Mouse (Mus musculus): ENCODE measurements around the gene Irf1. TPM values are rescaled to one million over a fixed set of nuclear protein-coding genes. Genes with fewer than 3 reads are reported as not detected.
A peak's percentile ranks its signal among the peaks of the same experiment; 100 is the strongest.

The Irf1 gene
- polyA plus RNA-seq, 1 experiment = 169 TPM

DNA sequence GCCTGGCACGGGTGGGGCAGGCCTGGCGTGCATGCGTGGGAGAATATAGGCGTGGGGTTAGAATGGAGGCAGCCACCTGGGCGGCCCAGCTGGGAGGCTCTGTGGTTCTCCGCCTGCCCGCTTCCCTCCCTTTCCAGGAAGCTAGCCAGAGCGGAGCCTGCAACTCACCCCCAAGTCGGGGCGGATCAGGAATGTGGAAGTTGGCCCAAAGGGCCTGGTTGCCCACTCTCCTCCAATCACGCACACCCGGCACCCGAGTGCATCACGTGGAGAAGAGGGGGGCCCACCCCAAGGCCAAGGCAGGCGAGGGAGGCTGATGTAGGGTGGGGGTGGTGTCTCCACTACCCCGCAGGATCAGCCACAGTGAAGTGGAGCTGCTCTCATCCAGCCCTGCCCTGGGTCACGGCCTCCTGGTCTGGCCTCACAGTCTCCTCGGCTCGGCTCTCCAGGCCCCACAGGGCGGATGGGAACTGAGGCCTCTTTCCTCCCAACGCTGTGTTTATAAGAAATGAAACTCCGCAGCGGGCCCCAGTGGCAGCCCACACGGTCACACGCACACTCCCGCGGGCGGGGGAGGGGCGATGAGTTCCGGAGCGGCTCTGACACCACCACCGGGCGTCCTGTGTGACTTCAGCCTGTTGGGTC is 6.2 kb upstream of the Irf1 start:
- H3K4me1 ChIP-seq (replicated peaks; ENCODE audit: control insufficient read depth, insufficient read depth, low read length) = peaks cover 29% of the 10 kb centered on the region
- H3K27ac ChIP-seq (ENCODE audit: control insufficient read depth, insufficient read depth, low read length) = peak overlapping the region; percentile 93
- H3K36me3 ChIP-seq (ENCODE audit: control insufficient read depth, insufficient read depth, low read length) = no peaks in the 10 kb centered on the region
- TF ChIP-seq CTCF (IDR thresholded peaks at IDR 0.05; ENCODE audit: borderline replicate concordance, control insufficient read depth, extremely low read depth, insufficient read depth, low read length, poor library complexity) (no peak), POLR2A (IDR thresholded peaks at IDR 0.05; ENCODE audit: control insufficient read depth, extremely low read depth, insufficient read depth, low read length, poor library complexity) (peak; percentile 74)
- WGBS = under 1% methylated on average over 33 of the region's 33 CpGs
- H3K27me3 ChIP-seq (ENCODE audit: control insufficient read depth, insufficient read depth, low read length) = no peaks in the 10 kb centered on the region
- peak overlapping the region; percentile 55 for H3K4me3 ChIP-seq (ENCODE audit: control insufficient read depth, insufficient read depth, low read length)
- DNase-seq = peak; percentile 92

DNA sequence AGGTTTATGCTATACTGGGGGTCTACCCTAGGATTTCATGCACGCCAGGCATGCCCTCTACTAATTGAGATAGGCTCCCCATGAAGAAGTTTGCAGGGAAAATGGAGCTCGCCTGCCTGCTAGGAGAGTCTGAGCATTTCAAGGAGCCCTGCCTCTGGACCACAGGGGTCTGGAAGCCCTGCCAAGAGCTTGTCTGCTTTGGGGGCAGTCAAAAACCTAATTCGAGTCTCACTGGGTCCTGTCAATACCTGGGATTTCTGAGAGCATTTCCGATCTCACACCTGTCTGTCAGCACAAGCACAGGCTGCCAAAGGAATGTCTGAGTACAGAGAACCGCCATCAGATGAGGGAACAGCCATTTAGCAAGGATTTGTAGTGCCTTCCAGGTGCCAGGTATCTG is 5.2 kb upstream of the Irf1 start:
- Histone ChIP-seq H3K27me3 (ENCODE audit: control insufficient read depth, insufficient read depth, low read length) (no peaks in the 10 kb centered on the region), H3K36me3 (ENCODE audit: control insufficient read depth, insufficient read depth, low read length) (no peaks in the 10 kb centered on the region), H3K27ac (ENCODE audit: control insufficient read depth, insufficient read depth, low read length) (peak overlapping the region; percentile 93; the same call in 1 of the 2 replicates), H3K4me3 (ENCODE audit: control insufficient read depth, insufficient read depth, low read length) (no peak overlapping the region), H3K4me1 (replicated peaks; ENCODE audit: control insufficient read depth, insufficient read depth, low read length) (peaks cover 35% of the 10 kb centered on the region)
- TF ChIP-seq POLR2A (IDR thresholded peaks at IDR 0.05; ENCODE audit: control insufficient read depth, extremely low read depth, insufficient read depth, low read length, poor library complexity) (no peak), CTCF (IDR thresholded peaks at IDR 0.05; ENCODE audit: borderline replicate concordance, control insufficient read depth, extremely low read depth, insufficient read depth, low read length, poor library complexity) (no peak)
- WGBS = 91% methylated on average over 5 of the region's 5 CpGs
- DNase-seq = no peak

DNA sequence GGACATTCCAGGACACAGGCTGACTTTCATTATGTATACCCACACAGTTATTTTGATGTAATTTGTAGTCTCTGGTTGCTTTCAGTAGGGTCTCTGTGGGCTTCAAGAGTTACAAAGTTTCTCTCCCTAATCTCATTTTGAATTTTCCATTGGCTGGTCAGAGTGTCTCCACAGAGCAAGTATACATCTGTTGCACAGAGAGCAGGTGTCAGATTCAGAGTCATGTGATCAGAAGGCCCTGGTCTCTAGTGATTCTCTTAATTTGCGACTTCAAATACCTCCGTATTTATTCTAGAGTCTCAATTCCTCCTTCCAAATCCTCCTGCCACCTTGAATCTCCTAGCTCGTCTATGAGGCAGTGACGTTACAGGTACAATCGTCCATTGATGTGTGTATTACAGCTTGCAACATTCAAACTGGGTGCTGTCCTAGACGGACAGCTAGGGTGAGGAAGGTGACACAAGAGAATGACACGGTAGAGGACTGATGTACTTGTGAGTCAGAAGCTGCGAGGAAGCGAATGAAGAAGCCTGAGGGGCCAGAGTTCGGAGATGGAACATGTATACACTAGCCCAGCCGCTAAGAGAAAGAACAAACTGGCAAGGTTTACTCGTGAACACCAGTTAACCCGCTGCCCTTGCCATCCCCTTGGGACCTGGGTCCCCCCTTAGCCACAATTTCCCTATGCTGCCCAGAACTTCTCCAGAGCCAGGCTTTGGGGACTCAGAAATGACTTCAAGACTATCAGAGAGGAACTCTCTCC is 1.2 kb upstream of the Irf1 start:
- H3K36me3 ChIP-seq (ENCODE audit: control insufficient read depth, insufficient read depth, low read length) = peaks cover 10% of the 10 kb centered on the region
- no peak for DNase-seq
- H3K4me1 ChIP-seq (replicated peaks; ENCODE audit: control insufficient read depth, insufficient read depth, low read length) = peaks cover 41% of the 10 kb centered on the region
- H3K4me3 ChIP-seq (ENCODE audit: control insufficient read depth, insufficient read depth, low read length) = no peak overlapping the region
- WGBS = 63% methylated on average over 13 of the region's 13 CpGs
- no peaks in the 10 kb centered on the region for H3K27me3 ChIP-seq (ENCODE audit: control insufficient read depth, insufficient read depth, low read length)
- H3K27ac ChIP-seq (ENCODE audit: control insufficient read depth, insufficient read depth, low read length) = peak overlapping the region; percentile 57; the same call in 1 of the 2 replicates
- TF ChIP-seq POLR2A (IDR thresholded peaks at IDR 0.05; ENCODE audit: control insufficient read depth, extremely low read depth, insufficient read depth, low read length, poor library complexity) = no peak
- TF ChIP-seq CTCF (IDR thresholded peaks at IDR 0.05; ENCODE audit: borderline replicate concordance, control insufficient read depth, extremely low read depth, insufficient read depth, low read length, poor library complexity) = no peak

DNA sequence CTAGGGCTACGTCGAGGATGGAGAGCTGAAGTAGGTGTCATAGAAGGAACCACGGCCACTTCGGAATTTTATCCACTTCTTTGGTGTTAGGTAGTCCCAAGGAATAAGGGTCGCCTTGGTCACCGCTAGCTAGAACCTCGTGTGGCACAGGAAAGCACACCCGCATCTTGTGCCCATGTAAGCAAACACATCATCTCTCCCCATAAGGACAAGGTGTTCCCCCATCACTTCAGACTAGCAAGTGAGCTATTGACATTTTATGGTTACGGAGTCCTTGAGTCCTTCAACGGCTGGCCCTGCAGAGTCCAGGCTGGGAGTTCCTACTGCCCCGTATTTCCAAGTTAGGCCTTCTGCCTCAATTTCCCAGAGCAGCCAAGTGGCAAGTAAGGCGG is 633 bp upstream of the Irf1 start:
- WGBS = 62% methylated on average over 12 of the region's 12 CpGs
- peaks cover 16% of the 10 kb centered on the region for H3K36me3 ChIP-seq (ENCODE audit: control insufficient read depth, insufficient read depth, low read length)
- TF ChIP-seq POLR2A (IDR thresholded peaks at IDR 0.05; ENCODE audit: control insufficient read depth, extremely low read depth, insufficient read depth, low read length, poor library complexity) (no peak), CTCF (IDR thresholded peaks at IDR 0.05; ENCODE audit: borderline replicate concordance, control insufficient read depth, extremely low read depth, insufficient read depth, low read length, poor library complexity) (no peak)
- peaks cover 41% of the 10 kb centered on the region for H3K4me1 ChIP-seq (replicated peaks; ENCODE audit: control insufficient read depth, insufficient read depth, low read length)
- DNase-seq = no peak
- H3K27me3 ChIP-seq (ENCODE audit: control insufficient read depth, insufficient read depth, low read length) = no peaks in the 10 kb centered on the region
- H3K27ac ChIP-seq (ENCODE audit: control insufficient read depth, insufficient read depth, low read length) = peak overlapping the region; percentile 57
- peak overlapping the region; percentile 32; the same call in 1 of the 2 replicates for H3K4me3 ChIP-seq (ENCODE audit: control insufficient read depth, insufficient read depth, low read length)

DNA sequence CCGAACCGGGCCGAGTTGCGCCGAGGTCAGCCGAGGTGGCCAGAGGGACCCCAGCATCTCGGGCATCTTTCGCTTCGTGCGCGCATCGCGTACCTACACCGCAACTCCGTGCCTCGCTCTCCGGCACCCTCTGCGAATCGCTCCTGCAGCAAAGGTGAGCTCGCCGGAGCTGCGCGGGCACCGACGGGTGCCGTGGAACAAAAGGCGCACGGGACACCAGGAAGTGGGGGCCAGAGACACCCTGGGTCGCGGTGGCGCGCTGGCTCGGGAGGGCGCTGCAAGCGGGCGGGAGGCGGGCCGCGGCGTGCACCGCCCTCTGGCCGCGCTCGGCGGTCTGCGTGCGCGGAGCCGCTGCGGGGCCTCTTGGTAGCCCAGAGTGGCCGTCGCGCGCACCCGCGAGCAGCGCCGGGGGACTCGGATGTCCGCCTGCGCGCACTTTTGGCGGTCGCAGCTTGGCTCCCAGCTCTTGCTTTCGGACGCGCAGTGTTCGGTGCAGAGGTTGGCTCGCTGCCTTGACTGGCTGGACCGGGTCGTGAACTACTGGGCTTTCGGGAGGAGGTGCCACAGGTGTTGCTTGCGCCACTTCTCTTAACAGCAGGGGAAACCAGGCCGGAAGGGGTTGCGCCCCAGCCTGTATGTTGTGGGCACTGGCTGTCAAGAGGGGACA is 444 bp downstream of the Irf1 start:
- H3K27ac ChIP-seq (ENCODE audit: control insufficient read depth, insufficient read depth, low read length) = peak overlapping the region; percentile 79
- WGBS = under 1% methylated on average over 75 of the region's 75 CpGs
- peak; percentile 74 for DNase-seq
- H3K4me3 ChIP-seq (ENCODE audit: control insufficient read depth, insufficient read depth, low read length) = peak overlapping the region; percentile 91
- peaks cover 34% of the 10 kb centered on the region for H3K4me1 ChIP-seq (replicated peaks; ENCODE audit: control insufficient read depth, insufficient read depth, low read length)
- peaks cover 27% of the 10 kb centered on the region for H3K36me3 ChIP-seq (ENCODE audit: control insufficient read depth, insufficient read depth, low read length)
- no peak for TF ChIP-seq POLR2A (IDR thresholded peaks at IDR 0.05; ENCODE audit: control insufficient read depth, extremely low read depth, insufficient read depth, low read length, poor library complexity)
- 0 out of 2 replicates have a peak, but pooled peaks have one; percentile 23 for TF ChIP-seq CTCF (IDR thresholded peaks at IDR 0.05; ENCODE audit: borderline replicate concordance, control insufficient read depth, extremely low read depth, insufficient read depth, low read length, poor library complexity)
- H3K27me3 ChIP-seq (ENCODE audit: control insufficient read depth, insufficient read depth, low read length) = no peaks in the 10 kb centered on the region

DNA sequence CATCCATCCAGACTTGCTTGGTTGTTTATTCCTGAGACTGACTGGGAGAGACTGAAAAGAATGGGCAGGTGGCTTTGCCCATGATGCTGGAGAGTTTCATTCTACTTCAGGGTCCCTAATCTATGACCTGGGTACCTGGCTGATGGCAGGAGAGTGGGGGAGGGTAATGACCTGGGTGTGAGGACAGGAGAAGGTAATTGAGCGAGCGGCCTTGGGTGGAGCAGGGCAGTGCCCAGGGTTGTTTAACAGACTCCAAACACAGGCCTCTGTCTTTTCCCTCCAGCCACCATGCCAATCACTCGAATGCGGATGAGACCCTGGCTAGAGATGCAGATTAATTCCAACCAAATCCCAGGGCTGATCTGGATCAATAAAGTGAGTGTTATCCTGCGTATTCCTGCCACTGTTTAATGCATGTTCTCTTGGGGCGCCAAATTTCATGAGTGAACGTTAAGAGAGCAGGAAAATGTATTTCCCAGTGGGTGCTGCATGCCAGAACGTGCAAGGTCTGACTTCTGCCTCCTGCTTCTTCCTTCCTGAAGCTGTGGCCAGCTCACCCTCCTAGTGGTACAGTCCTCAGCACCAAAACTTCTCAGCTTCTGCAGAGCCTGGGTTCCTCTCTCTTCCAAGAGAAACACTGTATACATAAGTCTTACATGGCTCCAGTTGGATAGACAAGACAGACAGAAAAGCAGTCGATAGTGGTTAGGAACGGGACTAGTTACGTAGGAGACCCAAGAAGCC is 1.4 kb downstream of the Irf1 start:
- H3K27me3 ChIP-seq (ENCODE audit: control insufficient read depth, insufficient read depth, low read length) = no peaks in the 10 kb centered on the region
- peaks cover 34% of the 10 kb centered on the region for H3K4me1 ChIP-seq (replicated peaks; ENCODE audit: control insufficient read depth, insufficient read depth, low read length)
- H3K36me3 ChIP-seq (ENCODE audit: control insufficient read depth, insufficient read depth, low read length) = peaks cover 36% of the 10 kb centered on the region
- no peak overlapping the region for H3K27ac ChIP-seq (ENCODE audit: control insufficient read depth, insufficient read depth, low read length)
- H3K4me3 ChIP-seq (ENCODE audit: control insufficient read depth, insufficient read depth, low read length) = peak overlapping the region; percentile 40
- whole genome bisulfite sequencing = 6% methylated on average over 11 of the region's 11 CpGs
- no peak for DNase-seq
- TF ChIP-seq CTCF (IDR thresholded peaks at IDR 0.05; ENCODE audit: borderline replicate concordance, control insufficient read depth, extremely low read depth, insufficient read depth, low read length, poor library complexity) = no peak
- TF ChIP-seq POLR2A (IDR thresholded peaks at IDR 0.05; ENCODE audit: control insufficient read depth, extremely low read depth, insufficient read depth, low read length, poor library complexity) = no peak

Data from thymus, adult 2 months (tissue).